Mouse (Mus musculus) heart, adult 2 months (tissue): ENCODE measurements around the gene Tmem102. TPM values are rescaled to one million over a fixed set of nuclear protein-coding genes. Genes with fewer than 3 reads are reported as not detected.

Experiments
- DNase-seq, 2 experiments: peaks; one replicate each; pipeline ENCODE4 v3.0.0; 2021
- H3K27ac ChIP-seq: fragments of 200-600 bp; 2 replicates; pipeline ENCODE4 v1.8.1; 2022
- H3K27me3 ChIP-seq: fragments of 200-500 bp; 2 replicates; pipeline ENCODE4 v1.6.1; 2012; ENCODE audit warnings: mild to moderate bottlenecking, low read length, inconsistent platforms, mixed read lengths; ENCODE audit not compliant: control insufficient read depth, insufficient read depth
- H3K36me3 ChIP-seq: fragments of 200-500 bp; 2 replicates; pipeline ENCODE4 v1.6.1; 2012; ENCODE audit warnings: low read length, inconsistent platforms; ENCODE audit not compliant: control insufficient read depth, insufficient read depth
- H3K4me1 ChIP-seq: fragments of 200-500 bp; 2 replicates; pipeline ENCODE4 v1.6.1; 2011; ENCODE audit warnings: low read length; ENCODE audit not compliant: control insufficient read depth, insufficient read depth
- H3K4me3 ChIP-seq: fragments of 200-600 bp; 2 replicates; pipeline ENCODE4 v1.8.1; 2022
- H3K79me2 ChIP-seq: fragments of 200-500 bp; replicated peaks from 2 replicates; pipeline ENCODE4 v1.6.1; 2012; ENCODE audit warnings: mild to moderate bottlenecking, inconsistent platforms, low read length, moderate library complexity, mixed read lengths; ENCODE audit not compliant: control insufficient read depth, insufficient read depth
- H3K9ac ChIP-seq: fragments of 200-500 bp; 2 replicates; pipeline ENCODE4 v1.6.1; 2012; ENCODE audit warnings: low read depth, mild to moderate bottlenecking, control low read depth, inconsistent platforms, low read length, mixed read lengths
- CTCF ChIP-seq: fragments of 200-600 bp; IDR thresholded peaks from 2 replicates; pipeline ENCODE4 v1.8.1; 2022; ENCODE audit warnings: antibody characterized with exemption, mild to moderate bottlenecking, moderate library complexity
- EP300 ChIP-seq: fragments of 200-500 bp; IDR thresholded peaks from 2 replicates; pipeline ENCODE4 v1.6.1; 2011; ENCODE audit warnings: low read depth, low read length, control low read depth; ENCODE audit not compliant: insufficient read depth
- POLR2A ChIP-seq: fragments of 200-500 bp; IDR thresholded peaks from 2 replicates; pipeline ENCODE4 v1.6.1; 2011; ENCODE audit warnings: mild to moderate bottlenecking, low read depth, low read length, control low read depth; ENCODE audit not compliant: insufficient read depth
- WGBS: fragments of 180-500 bp; shearing (Covaris S2); methylation state at CpG from one replicate; pipeline ENCODE4 v1.1.7; 2018; 5-methylcytosine and 5-hydroxymethylcytosine counted together
- intact Hi-C: fragments of 180-260 bp; cut with DNase I; formaldehyde crosslinking; loops from one replicate; pipeline ENCODE4 v1.15.1; 2025
- polyA plus RNA-seq: library from polyadenylated mRNA; depleted of rRNA; stranded (reverse); fragments of >200 nt; gene quantifications from 2 replicates; pipeline ENCODE4 v1.2.3, GENCODE M21; 2012
- total RNA-seq, 2 experiments: library from RNA; stranded (reverse); gene quantifications; 2 replicates each; pipeline ENCODE4 v1.2.3; 2021

Tmem102 gene
- total and polyA plus RNA-seq, 3 experiments, result 0.25 to 0.47 (median 0.29) TPM

DNA sequence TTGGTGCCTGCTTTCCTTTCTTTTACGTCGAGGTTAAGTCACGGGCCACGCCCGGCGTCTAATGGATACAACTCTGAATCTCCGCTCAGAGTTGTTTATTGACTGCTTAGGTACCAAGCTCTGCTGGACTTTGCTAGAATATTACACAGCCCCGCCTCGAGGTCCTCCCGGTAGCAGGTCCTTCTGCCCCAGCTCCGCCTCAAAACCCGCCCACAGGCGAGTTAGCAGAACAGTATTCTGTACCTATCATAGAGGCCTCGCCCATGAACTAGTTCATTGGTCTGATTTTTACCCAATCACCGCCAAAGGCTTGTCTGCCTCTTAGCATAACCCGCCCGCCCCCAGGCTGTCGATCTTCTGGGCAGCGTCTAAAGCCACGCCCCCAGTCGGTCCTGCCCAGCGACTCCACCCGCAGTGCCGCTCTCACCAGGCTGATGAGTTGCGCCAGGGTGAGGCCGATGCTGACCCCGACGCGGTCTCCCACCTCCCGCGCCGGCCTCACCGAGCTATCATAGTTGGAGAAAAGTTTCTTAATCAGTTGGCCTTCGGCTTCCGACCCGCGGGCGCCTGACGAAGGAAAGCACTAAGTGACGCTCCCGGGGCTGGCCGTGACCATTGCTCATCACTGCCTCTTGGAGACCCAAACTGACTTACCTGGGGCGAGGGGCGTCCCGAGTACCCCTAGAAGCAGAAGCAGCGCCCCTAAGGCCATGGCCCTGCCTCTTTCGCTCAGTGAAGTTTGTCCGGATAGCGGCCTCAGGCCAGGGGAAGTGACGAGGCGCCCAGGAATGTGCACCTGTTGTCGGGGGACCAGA lies 10.0 kb downstream of the Tmem102 start, which contains the start of gene Chrnb1:
TSS of gene Chrnb1 (minus strand) at position 776 of the 815 bp plus-strand sequence.
- WGBS, result 2% methylated on average over 52 of the region's 52 CpGs
- peak within 1 kb of the TSS; percentile 63 for H3K9ac ChIP-seq

DNA sequence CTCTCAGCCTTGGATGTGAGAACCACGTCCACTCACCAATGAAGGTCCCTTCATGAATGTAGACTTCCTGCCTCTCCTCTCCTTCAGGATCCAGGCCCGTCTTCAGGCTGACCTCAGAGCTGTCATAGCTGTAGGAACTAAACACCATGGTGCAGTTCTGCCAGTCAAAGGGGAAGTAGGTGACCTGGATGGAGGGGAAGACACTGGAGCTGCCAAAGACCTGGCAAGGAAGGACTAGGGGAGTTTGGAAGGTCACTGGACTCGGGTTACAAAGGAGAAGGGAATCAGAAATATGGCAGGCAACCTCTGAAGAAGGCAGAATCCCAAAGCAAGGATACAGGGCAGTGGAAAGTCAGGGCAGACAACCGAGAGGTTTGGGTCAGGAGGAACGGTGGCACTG lies 12.0 kb downstream of the Tmem102 start:
- TF ChIP-seq EP300, result no peak
- TF ChIP-seq CTCF, result no peak
- TF ChIP-seq POLR2A, result no peak
- no peak overlapping the region for H3K4me3 ChIP-seq
- no peak for DNase-seq
- H3K79me2 ChIP-seq, result no peaks in the 10 kb centered on the region
- H3K27me3 ChIP-seq, result no peaks in the 10 kb centered on the region
- intact Hi-C loops, result no loop called here
- WGBS, result 71% methylated on average over 5 of the region's 5 CpGs
- no peak overlapping the region for H3K27ac ChIP-seq
- no peaks in the 10 kb centered on the region for H3K36me3 ChIP-seq
- no peak overlapping the region for H3K9ac ChIP-seq
- H3K4me1 ChIP-seq, result 0 out of 2 replicates have a peak, but pooled peaks cover 1% of the 10 kb centered on the region

More for the DNA sequence above, 10.0 kb downstream of the Tmem102 start, which contains the start of gene Chrnb1:
- Histone ChIP-seq H3K36me3 (no peaks in the 10 kb centered on the region), H3K27me3 (no peaks in the 10 kb centered on the region), H3K4me1 (0 out of 2 replicates have a peak, but pooled peaks cover 1% of the 10 kb centered on the region), H3K27ac (peak within 1 kb of the TSS; percentile 95), H3K4me3 (peak within 1 kb of the TSS; percentile 89), H3K79me2 (no peaks in the 10 kb centered on the region)
- intact Hi-C loops, result no loop called here
- DNase-seq, result peak; percentile 92 to 97
- TF ChIP-seq CTCF (peak; percentile 28), POLR2A (peak; percentile 93), EP300 (no peak)

GRCm38 (mm10) chr11:69791420-69791819 lies 14.0 kb downstream of the Tmem102 start:
- no peaks in the 10 kb centered on the region for H3K79me2 ChIP-seq
- no peaks in the 10 kb centered on the region for H3K36me3 ChIP-seq
- no peak overlapping the region for H3K4me3 ChIP-seq
- intact Hi-C loops, result no loop called here
- DNase-seq, result no peak
- TF ChIP-seq POLR2A (no peak), EP300 (no peak), CTCF (no peak)
- H3K27me3 ChIP-seq, result no peaks in the 10 kb centered on the region
- no peak overlapping the region for H3K9ac ChIP-seq
- 0 out of 2 replicates have a peak, but pooled peaks cover 1% of the 10 kb centered on the region for H3K4me1 ChIP-seq
- H3K27ac ChIP-seq, result no peak overlapping the region
- 53% methylated on average over 5 of the region's 5 CpGs for WGBS

- H3K4me1 ChIP-seq, result peaks cover 1% of the 10 kb centered on the region; the same call in 1 of the 2 replicates
- no peak overlapping the region for H3K9ac ChIP-seq
- H3K27me3 ChIP-seq, result no peaks in the 10 kb centered on the region
- no peaks in the 10 kb centered on the region for H3K36me3 ChIP-seq
- DNase-seq, result no peak
- TF ChIP-seq CTCF, result no peak
- no peak for TF ChIP-seq EP300
- no peak for TF ChIP-seq POLR2A
- no peak overlapping the region for H3K4me3 ChIP-seq
- intact Hi-C loops, result no loop called here
- H3K79me2 ChIP-seq, result no peaks in the 10 kb centered on the region
- no peak overlapping the region for H3K27ac ChIP-seq
- 61% methylated on average over 5 of the region's 5 CpGs for WGBS
Measured at GRCm38 (mm10) chr11:69789431-69789830, 16.0 kb downstream of the Tmem102 start.

GRCm38 (mm10) chr11:69787306-69787705 lies 18.1 kb downstream of the Tmem102 start:
- no peaks in the 10 kb centered on the region for H3K27me3 ChIP-seq
- TF ChIP-seq EP300, result no peak
- no peak for TF ChIP-seq POLR2A
- no peak for TF ChIP-seq CTCF
- H3K4me1 ChIP-seq, result peaks cover 1% of the 10 kb centered on the region; the same call in 1 of the 2 replicates
- no peaks in the 10 kb centered on the region for H3K79me2 ChIP-seq
- intact Hi-C loops, result no loop called here
- H3K27ac ChIP-seq, result no peak overlapping the region
- H3K9ac ChIP-seq, result no peak overlapping the region
- H3K4me3 ChIP-seq, result no peak overlapping the region
- no peaks in the 10 kb centered on the region for H3K36me3 ChIP-seq
- WGBS, result 94% methylated on average over 5 of the region's 5 CpGs
- no peak for DNase-seq

DNA sequence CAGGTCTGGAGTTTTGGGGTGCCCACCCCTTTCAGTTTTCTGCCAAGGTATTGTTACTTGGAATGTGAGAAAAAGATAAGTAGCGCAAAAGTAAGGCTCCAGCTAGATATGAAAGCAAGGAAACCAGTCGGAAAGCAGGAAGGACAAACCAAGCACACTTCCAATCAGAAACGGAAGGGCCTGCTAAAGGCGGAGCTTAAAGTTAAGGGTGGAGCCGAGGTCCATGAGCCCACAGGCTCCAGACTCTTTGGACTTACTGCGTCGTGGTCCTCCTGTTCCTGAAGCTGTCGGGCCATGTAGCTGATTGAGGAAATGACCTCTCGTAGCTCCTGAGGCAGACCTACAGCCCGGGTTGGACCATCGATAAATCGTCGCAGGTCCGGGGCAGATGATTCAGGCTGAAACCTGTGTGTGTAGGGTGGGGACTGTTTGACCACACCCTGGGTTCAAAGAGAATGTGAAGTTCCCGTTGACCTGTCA lies 20.6 kb downstream of the Tmem102 start:
- Histone ChIP-seq H3K36me3 (no peaks in the 10 kb centered on the region), H3K27me3 (no peaks in the 10 kb centered on the region), H3K9ac (peak overlapping the region; percentile 14), H3K27ac (peak overlapping the region; percentile 56), H3K4me1 (peaks cover 1% of the 10 kb centered on the region; the same call in 1 of the 2 replicates), H3K79me2 (no peaks in the 10 kb centered on the region), H3K4me3 (peak overlapping the region; percentile 36)
- intact Hi-C loops, result no loop called here
- TF ChIP-seq CTCF, result no peak
- peak; percentile 88 for TF ChIP-seq POLR2A
- peak; percentile 34; the same call in 1 of the 2 replicates for TF ChIP-seq EP300
- WGBS, result 17% methylated on average over 15 of the region's 15 CpGs
- DNase-seq, result peak; percentile 67 to 74
